Mouse (Mus musculus): ENCODE data around the gene Igsf21. TPM values are rescaled to one million over a fixed set of nuclear protein-coding genes. Genes with fewer than 3 reads are reported as not detected.

The Igsf21 gene
- total RNA-seq, 2 experiments from 2014 or later = 55.4 to 72.1 TPM

DNA sequence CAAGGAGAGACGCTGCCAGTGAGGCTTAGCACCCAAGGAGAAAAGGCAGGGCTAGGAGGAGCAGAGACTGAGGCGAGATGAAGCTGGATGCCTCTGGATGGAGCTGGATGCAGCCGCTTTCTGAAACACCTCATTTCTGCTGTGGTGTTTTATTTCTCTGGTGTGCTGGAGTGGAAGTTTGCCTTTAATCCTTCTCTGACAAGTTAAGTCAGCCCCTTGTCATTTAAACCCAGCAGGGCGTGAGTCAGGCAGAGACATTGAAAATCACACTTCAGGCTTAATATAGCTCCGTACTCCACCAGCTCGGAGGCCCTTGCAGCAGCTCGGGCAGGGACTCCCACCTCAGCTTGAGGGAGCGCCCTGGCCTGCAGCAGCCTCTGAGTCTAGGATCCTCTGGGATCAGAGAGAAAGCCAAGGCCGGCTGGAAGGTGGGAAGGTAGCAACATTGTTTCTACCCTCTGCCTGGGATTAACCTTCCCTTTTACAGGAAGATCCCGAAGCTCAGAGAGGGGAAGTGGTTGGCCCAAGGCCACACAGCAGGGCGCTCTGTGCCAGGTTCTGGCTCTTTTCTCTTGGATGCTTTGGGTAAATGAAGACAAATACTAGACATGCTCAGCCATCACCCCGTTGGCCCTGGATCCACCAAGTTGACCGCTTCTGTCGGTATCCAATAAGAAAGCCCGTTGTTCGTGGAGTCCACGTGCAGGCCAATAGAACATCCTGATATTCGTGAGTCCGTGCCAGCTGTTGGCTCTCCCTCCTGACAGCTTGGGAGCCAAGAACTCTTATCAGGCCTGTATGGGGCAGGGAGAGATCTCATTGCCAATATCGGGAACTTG is 98.5 kb downstream of the Igsf21 start:
- peak; percentile 37 to 46 for DNase-seq (ENCODE audit: low spot score in 2 of 2)

DNA sequence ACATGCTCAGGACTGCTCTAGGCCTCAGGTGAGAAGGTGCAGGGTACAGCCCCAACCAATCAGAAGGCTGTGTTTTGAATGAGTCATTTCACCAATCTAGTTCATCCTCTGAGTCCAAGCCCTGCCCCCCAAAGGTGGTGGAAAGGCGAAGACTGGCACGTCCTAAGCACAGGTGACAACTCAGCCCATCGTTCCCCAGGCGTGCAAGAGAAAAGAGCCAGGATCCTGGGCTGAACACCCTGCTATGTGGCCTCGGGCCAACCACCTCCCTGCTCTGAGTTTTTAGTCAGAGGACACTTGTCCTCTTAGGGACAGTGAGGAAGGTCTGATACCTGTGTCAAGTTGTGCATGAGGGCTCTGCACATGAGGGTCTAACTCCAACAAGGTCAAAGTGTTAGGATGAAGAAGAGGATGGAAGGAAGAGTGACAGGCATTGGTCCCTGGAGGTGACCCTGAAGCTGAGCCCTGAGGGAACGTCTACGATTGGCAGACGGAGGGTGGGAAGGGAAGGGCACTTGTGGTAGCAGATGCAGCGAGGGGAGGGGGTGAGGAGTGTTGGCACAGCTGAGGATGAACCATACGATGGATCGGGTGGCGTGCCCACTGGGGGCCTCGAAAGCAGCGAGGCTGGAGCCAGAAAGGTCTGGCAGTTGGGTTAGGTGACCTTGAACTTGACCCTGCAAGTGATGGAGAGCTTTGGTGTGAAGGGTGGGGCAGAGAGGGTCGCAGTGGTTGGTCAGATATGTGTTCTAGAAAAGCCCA is 99.3 kb downstream of the Igsf21 start:
- DNase-seq (ENCODE audit: low spot score in 2 of 2) = no peak

DNA sequence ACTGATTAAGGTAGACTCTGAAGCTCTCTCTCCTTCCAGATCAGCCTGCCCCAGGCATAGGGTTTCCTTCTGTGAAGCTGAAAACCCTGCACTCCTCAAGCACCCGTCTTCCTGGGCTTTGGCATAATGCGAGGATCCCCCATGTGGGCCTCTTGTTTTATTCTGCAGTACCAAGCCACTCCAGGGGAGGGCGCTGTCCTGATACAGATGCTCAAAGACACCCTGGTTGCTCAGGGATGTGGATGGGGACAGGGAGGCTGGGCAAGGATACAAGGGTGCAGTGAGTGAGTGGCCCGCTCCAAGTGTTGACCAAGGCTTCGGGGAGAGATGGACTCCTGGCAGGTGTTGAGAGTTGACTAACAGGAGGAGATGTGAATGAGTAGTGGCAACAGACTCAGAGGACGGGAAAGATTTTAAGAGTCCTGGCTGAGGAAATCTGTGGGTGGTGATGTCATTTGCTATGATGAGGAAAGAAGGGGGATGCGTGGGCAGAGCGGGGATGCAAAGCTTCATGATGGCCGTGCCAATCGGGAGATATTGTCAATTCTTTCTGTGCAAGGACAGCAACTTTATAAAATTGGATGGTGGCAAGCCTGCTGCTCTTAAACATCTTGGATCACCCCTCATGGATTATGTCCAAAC is 102.6 kb downstream of the Igsf21 start:
- DNase-seq (ENCODE audit: low spot score in 2 of 2) = peak in 1 of 2 experiments; percentile 49

DNA sequence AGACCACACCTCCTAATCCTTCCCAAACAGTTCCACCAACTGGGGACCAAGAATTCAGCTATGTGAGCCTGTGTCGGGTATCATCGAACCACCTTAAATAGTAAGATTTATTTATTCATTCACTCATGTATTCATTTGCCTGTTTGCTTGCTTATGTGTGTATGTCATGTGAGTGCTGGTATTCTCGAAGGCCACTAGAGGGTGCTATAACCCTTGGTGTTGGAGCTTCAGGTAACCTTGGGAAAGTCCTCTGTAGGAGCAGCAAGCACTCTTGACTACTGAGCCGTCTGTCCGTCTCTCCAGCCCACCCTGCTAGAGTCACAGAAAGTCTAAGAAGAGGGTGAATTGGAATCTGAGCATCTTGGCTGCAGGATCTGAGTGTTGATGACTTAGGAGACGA is 103.4 kb downstream of the Igsf21 start:
- DNase-seq (ENCODE audit: low spot score in 2 of 2) = no peak

DNA sequence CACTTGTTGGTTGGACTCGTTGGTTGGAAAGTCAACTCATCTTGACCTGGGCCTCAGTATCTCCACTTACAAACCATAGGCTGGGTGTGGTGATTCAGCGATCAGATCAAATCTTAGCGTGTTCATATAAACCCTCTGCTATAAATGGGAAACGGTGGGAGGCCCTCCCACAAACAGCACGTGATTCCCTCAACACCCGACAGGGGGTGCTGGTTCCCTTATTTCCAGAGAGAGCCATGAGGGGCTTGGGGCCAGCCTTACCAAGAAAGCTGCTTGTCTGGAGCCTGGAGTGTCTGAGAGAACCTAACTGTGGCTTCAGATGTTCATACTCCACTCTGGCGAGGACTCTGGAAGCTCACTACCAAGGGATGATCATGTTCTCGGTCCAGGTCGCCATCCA is 106.1 kb downstream of the Igsf21 start:
- no peak for DNase-seq (ENCODE audit: low spot score in 2 of 2)

DNA sequence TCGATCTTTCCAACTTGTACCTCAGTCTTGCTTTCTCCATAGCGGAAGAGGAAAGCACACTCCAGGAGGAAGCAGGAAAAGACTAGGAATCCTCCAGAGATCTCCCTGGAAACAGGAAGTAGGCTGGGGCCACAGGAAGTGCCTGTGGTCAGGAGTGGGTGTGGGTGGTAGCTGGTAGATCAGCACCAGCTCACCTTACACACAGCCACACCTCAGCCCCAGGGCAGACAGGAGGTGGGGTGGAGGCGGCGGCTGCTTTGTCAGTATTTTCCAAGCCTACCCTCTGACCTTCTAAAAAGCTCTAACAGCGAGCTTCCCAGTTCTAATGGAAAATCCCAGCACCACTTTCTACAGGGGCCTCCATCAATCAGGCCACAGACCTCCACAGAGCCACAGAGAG is 107.7 kb downstream of the Igsf21 start:
- DNase-seq (ENCODE audit: low spot score in 2 of 2) = no peak

DNA sequence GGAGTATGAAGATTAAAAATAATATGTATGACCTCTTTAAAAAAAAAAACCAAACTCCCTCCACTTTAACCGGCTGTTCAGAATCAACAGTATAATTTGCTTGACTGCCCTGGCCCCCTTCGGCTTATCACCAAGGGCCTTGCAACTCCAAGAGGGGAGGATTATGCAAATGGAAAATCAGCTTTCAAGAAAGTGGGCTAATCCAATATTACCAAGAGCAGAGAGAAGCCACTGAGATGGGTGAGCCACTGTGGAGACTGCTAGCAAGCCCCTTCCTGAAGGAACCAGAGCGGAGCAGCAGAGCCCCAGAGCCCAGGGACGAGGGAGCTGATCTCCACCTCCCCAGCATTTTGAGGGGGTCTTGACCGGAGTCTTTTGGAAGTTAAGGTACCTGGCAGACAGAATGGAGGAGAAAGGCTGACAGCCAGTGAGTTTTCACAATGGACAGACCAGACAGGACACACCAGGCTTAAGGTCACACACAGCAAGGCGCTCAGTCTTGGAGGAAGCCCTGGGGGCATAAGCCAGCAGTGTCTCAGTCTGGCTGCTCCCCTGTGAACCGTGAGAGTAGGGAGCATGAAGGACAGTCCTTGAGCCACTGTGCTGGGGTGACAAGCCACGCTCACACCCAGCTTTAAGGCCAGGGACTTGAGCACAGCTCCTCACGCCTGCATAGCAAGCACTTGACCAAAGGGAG is 114.8 kb downstream of the Igsf21 start:
- no peak for DNase-seq (ENCODE audit: low spot score in 2 of 2)

DNA sequence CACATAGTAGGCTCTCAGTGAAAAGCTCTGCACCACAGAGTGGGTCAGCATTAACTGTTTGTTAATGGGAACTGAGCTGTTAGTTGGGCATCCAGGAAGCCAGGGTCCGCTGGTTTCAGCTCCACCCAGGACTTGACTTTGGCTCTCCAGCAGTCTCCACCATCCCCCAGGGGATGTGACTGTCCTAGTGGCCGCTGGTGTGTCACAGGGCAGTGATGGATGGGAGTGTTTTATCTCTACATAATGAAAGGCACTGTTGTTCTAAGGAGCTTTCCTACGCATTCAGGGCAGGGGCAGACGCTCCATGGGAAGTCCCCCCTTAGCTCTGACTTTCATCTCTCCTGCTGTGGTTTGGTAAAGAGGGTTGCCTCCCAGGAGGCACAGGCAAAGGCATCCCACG is 115.4 kb downstream of the Igsf21 start:
- DNase-seq (ENCODE audit: low spot score in 2 of 2) = no peak

DNA sequence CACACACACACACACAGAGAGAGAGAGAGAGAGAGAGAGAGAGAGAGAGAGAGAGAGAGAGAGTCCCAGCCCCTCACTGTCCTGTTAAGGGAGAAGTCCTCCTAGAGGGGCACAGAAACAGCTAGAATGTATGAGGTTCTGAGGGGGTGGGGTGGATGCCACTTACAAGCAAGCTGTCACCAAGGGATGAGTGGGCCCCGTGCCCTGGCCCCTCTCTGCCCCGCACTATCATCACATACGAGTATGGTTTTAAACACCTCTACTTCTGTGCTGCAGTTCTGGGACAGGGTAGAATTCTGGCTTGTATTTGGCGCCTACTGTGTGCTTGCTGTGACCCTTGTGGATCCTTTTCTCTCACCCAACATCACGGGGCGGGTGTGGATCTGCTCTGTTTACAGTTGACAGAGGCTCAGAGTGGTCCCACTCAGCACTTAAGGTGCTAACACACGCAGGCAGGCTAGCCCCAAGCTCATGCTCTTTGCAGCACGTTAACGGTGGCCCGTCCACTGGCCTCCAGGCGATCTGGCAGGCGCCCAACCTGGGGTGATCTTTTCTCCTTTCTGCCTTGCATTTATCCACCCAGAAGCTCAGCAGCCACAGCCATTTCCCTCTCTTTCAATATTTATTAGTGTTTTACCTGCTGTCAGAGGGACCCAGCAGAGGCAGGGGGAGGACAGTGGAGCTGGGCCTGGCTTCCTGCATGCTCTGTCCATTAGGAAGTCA is 116.9 kb downstream of the Igsf21 start:
- no peak for DNase-seq (ENCODE audit: low spot score in 2 of 2)

DNA sequence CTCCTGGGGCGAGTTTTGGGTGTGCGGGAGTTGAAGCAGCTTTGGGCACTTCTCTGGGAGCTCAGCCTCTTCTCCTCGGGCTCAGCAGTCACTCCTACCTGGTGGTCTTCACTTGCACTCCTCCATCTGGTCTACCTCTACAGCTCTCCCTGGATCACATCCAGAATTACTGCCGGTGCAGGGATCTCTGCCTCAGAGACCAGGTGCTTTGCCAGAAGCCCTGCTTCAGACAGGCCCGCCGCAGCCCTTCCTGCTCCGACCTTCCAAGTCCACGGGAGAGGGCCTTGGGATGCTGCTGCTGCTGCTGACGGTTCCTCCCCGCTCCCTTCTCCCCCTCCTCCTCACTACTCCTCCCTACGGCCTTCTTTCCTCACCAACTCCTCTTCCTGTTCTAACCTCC is 118.5 kb downstream of the Igsf21 start:
- no peak for DNase-seq (ENCODE audit: low spot score in 2 of 2)

DNA sequence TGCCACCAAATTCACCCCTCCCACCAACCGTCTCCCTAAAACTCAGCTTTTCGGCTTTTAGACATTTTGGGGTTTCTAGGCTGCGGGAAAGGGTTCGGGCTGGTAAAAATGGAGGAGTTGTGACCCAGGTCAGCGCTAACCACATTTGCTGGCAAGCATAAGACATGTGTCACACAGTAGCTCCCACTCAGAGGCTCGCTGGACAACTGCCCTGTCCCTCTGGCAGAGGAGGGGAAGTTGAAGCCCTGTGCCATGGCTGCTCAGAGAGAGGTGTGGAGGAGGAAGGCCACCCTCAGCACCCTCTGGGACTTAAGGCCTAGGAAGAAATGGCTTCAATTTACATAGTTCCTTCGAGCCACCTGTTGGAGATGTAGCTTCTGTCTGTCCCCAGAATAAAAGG is 120.8 kb downstream of the Igsf21 start:
- DNase-seq (ENCODE audit: low spot score in 2 of 2) = no peak

DNA sequence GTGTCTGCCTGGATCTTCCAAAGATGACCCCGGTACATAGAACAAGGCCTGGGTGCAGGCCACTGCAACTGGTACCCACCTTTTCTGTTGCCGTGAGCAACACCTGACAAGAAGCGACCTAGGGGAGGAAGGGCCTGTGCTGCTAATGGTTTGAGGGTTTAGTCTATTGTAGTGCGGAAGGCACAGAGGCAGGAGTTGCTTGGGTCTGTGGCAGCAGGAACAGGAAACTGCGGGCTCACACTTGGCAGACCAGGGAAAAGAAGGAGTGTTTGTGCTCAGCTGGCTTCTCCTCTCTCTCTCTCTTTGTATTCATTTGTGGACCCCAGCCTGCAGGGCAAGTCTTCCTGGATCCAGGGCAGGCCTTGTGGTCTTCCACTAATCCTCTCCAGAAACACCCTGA is 124.0 kb downstream of the Igsf21 start:
- DNase-seq (ENCODE audit: low spot score in 2 of 2) = no peak

DNA sequence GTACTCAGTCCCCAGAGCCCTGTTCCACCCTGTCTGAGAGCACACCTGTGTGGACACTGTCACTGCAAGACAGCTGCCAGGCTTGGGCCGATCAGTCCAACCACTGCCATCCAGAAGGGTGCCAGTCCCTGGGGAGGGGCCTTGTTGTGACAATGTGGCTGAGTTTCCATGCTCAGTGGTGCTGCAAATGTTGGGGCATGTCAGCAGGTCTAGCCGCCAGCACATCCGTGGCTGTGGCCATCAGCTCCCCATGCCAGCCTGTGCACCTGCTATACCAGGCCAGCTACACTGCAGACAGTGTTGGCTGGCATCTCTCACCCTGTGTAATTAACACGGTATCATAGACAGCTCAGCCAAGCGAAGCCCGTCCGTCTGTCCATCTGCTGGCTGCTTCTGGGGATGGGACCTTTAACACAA is 129.3 kb downstream of the Igsf21 start:
- DNase-seq (ENCODE audit: low spot score in 2 of 2) = no peak

DNA sequence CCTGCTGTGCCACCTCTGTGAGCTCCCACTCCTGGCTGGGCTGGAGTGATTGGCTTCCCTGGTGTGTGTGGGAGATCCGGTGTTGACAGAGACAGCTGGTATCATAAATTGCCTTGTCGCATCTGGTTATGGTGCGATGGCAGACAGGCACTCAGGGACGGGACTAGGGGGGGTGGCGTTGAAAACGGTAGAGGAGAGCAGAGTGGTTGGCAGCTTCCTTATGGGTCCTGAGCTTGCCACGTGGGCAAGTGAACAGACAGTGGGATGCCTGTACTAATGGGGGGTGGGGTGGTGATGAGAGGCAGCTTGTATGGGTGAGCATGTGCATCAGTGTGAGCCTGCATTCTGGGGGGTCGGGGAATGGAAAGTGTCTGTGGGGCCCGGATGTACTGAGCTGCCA is 130.8 kb downstream of the Igsf21 start:
- peak; percentile 28 to 44 for DNase-seq (ENCODE audit: low spot score in 2 of 2)

DNA sequence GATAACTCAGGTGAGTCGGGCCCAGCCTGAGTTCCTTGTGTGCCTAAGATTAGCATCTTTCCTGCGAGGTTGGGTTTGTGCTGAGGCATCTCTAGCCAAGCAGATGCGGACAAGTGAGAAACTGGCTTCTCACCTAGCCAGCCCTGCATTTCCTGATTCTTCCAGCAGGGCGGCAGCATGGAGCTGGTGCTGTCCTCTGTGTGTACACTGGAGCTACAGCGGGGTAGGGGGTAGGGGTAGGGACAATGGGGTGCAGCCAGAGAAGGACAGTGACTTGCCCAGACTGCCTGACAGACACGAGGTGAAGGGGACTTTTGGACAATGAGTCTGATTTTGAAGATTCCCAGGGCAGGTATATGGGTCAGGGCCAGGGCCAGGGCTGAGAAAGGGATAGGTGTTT is 131.5 kb downstream of the Igsf21 start:
- DNase-seq (ENCODE audit: low spot score in 2 of 2) = no peak

DNA sequence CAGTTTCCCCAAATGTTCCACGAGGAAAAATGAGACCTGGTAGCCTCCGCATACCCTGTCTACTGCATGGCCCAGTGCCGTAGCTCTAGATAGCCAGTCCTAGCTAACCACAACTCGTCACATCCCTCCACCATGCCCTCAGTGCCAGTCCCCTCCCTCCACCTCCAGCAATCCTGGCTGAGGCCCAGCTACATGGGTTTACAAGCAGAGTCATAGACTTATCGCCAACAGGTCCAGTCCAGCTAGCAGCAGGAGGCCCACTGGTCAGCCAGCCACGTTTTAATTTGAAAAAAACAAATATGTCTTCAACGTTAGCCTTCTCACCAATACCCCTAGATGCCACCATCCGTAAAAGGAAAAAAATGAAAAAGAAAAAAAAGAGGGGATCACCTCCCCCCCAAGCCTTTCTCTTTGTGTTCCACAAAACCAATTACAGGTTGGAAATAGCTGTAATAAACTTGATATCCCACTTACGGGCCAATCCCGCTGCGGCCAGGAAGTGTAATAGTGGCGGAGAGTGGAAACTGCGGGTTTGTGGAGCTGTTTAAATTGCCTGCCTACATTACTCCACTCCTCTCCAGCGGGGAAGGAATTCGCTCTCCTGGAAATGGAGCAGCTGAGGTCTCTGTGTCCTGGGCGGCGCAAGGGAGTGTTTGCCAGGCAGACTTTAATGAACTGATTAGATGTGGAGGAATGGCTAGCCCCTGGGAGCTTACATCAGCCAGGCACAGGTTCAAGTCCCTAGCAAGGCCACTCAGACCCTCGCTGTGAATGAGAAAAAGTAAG is 132.7 kb downstream of the Igsf21 start:
- DNase-seq (ENCODE audit: low spot score in 2 of 2) = no peak

DNA sequence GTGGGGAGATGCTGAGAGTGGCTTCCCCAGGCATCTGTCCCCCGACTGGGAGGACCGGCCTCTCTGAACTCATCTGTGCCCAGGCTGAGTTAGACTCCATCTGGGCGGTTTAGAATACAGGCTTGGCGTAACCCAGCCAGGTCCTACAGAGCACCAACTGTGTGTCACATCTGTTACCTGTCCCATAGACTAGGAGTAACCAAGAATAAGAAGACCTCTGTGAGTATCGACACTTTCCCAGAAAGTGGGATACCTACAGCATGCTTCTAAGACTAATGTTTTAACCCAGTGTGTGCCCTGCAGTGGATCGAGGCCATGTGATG is 137.0 kb downstream of the Igsf21 start:
- DNase-seq (ENCODE audit: low spot score in 2 of 2) = no peak

DNA sequence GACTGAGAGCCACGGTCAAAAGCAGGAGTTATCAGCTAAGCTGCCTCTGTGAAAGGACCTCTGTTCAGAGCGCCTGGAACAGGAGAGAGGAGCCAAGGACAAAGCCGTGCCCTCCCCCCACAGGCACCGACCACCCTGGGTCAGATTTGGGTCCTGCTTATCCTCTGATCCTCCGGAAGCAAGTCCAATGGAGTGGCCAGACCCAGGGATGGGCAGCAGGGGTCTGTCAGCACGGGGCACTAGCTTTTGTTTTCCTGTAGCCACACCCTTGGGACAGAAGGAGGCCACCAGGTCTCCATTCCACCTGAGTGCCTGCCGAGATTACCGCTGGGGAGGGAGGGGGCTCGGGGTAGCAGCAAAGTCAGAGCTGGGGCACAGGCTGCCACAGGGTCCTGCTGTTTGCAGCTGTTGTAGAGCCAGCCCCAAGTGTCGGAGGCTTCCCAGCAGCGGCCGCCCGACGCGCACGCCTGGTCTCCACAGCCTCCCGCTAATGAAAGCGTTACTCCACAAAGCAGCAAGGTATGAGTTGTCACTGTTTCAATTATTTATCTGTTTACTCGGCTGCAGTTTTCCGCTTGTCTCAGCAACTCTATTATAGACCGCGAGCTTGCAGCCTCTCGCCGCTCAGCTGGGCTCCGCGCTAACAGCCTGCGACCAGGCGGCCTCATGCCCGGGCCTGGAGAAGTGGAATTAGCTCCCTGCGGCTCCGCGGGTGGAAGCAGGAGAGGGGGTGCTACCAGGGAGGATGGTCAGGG is 137.5 kb downstream of the Igsf21 start:
- no peak for DNase-seq (ENCODE audit: low spot score in 2 of 2)

DNA sequence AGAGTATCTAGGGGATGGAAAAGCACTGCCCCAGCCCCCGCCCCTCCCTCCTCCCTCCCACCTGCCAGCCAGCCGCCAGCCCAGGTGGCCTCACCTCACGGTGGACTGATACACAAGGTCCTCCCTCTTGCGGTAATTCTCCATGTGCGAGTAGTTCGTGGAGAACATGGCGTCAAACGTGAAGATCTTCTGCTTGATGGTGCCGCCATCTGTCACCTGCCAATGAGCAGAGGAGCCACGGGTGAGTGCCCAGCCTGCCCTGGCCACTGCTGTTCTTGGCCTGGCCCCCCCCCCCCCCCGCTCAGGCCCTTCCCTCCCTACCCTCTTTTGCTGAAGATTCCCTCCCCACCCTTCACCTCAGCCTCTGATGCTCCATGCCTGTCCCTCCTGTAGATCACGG is 139.4 kb downstream of the Igsf21 start:
- DNase-seq (ENCODE audit: low spot score in 2 of 2) = no peak

Data from left cerebral cortex, adult 18-20 months (tissue).